Mouse (Mus musculus) CD4-positive, CD25-positive, alpha-beta regulatory T cell (primary cell): Measurements from ENCODE around the gene Rabac1. TPM values are rescaled to one million over a fixed set of nuclear protein-coding genes. Genes with fewer than 3 reads are reported as not detected.

Source experiments
- polyA plus RNA-seq: library from polyadenylated mRNA; unstranded; fragments of 100-300 nt; shearing (Covaris generic); gene quantifications from one replicate; pipeline ENCODE4 v1.2.1, GENCODE M21; 2017

Rabac1 gene
- polyA plus RNA-seq, result 596 TPM

GRCm38 (mm10) chr7:24971972-24972893, at the start of gene Rabac1:
Rabac1 (minus strand) TSS chr7:24972754.

GRCm38 (mm10) chr7:25005421-25006065, 33.0 kb upstream of the Rabac1 start, which contains the start of gene Atp1a3:
Atp1a3 (minus strand) TSS chr7:25005958.

GRCm38 (mm10) chr7:24944257-24944950, 28.1 kb downstream of the Rabac1 start, which contains the start of gene Gm4881:
Gm4881 (minus strand) TSS chr7:24944494.

Other genes starting within 250 kb of the Rabac1 start
- gene Gm4763, start 245.8 kb downstream of the Rabac1 start, polyA plus RNA-seq, result not detected
- gene Cd177, start 212.4 kb downstream of the Rabac1 start, polyA plus RNA-seq, result 0.53 TPM
- not detected for gene Ceacam10, start 195.5 kb downstream of the Rabac1 start, polyA plus RNA-seq
- gene Gm9844, start 110.5 kb downstream of the Rabac1 start, polyA plus RNA-seq, result 45.5 TPM
- gene Lypd4, start 102.8 kb downstream of the Rabac1 start, polyA plus RNA-seq, result 0.18 TPM
- gene Dmrtc2, start 102.7 kb downstream of the Rabac1 start, polyA plus RNA-seq, result not detected
- gene Rps19, start 88.4 kb downstream of the Rabac1 start, polyA plus RNA-seq, result 4,660 TPM
- 10.5 TPM for gene Cd79a, start 75.4 kb downstream of the Rabac1 start, polyA plus RNA-seq
- gene Arhgef1, start 69.8 kb downstream of the Rabac1 start, polyA plus RNA-seq, result 2,006 TPM
- gene Gm4881, start 28.3 kb downstream of the Rabac1 start, polyA plus RNA-seq, result not detected
- 1.7 TPM for gene Atp1a3, start 33.2 kb upstream of the Rabac1 start, polyA plus RNA-seq
- 11.5 TPM for gene Grik5, start 99.6 kb upstream of the Rabac1 start, polyA plus RNA-seq
- gene Zfp574, start 99.8 kb upstream of the Rabac1 start, polyA plus RNA-seq, result 31.1 TPM
- 113 TPM for gene Pou2f2, start 207.0 kb upstream of the Rabac1 start, polyA plus RNA-seq
- gene Dedd2, start 247.9 kb upstream of the Rabac1 start, polyA plus RNA-seq, result 113 TPM
- 4.9 TPM for gene Zfp526, start 248.7 kb upstream of the Rabac1 start, polyA plus RNA-seq